Mouse (Mus musculus) heart, embryonic 14.5 days (tissue): Measurements from ENCODE around the gene Pdzrn4. TPM values are rescaled to one million over a fixed set of nuclear protein-coding genes. Genes with fewer than 3 reads are reported as not detected.

Experiments used
- ATAC-seq: fragments of 200-750 bp; cut with Nextera tagmentation; 2 replicates; pipeline ENCODE4 v1.8.0; 2017; ENCODE audit warnings: low read depth, moderate TSS enrichment; ENCODE audit not compliant: insufficient number of reproducible peaks, insufficient read depth, low FRiP score
- H3K27ac ChIP-seq, 2 experiments: fragments of 200-500 bp in 1 of 2; fragments of 300-500 bp in 1 of 2; sonication (generic) in 1 of 2; replicated peaks in 1 of 2; 2 replicates each; pipeline ENCODE4 v1.5.1; 2012 to 2014; ENCODE audit warnings: low read depth in 2 of 2, low read length in 2 of 2, control low read depth in 1 of 2, mild to moderate bottlenecking in 1 of 2, mixed read lengths in 1 of 2; ENCODE audit not compliant: control insufficient read depth in 1 of 2, insufficient read depth in 1 of 2
- H3K27me3 ChIP-seq: fragments of 300-500 bp; sonication (generic); 2 replicates; pipeline ENCODE4 v1.6.1; 2014; ENCODE audit warnings: mild to moderate bottlenecking, low read length, control low read depth; ENCODE audit not compliant: control insufficient read depth, insufficient read depth
- H3K36me3 ChIP-seq: fragments of 300-500 bp; sonication (generic); 2 replicates; pipeline ENCODE4 v1.6.1; 2014; ENCODE audit warnings: mild to moderate bottlenecking, control low read depth, low read length, mixed read lengths; ENCODE audit not compliant: control insufficient read depth, insufficient read depth
- H3K4me1 ChIP-seq, 2 experiments: fragments of 200-500 bp in 1 of 2; fragments of 300-500 bp in 1 of 2; sonication (generic) in 1 of 2; 2 replicates each; pipeline ENCODE4 v1.6.1; 2012 to 2014; ENCODE audit warnings: low read length in 2 of 2, control low read depth in 1 of 2, mixed read lengths in 1 of 2; ENCODE audit not compliant: control insufficient read depth in 2 of 2, insufficient read depth in 2 of 2
- H3K4me2 ChIP-seq: fragments of 300-500 bp; sonication (generic); 2 replicates; pipeline ENCODE4 v1.6.1; 2014; ENCODE audit warnings: mild to moderate bottlenecking, low read length
- H3K4me3 ChIP-seq, 2 experiments: fragments of 200-500 bp in 1 of 2; fragments of 300-500 bp in 1 of 2; sonication (generic) in 1 of 2; 2 replicates each; pipeline ENCODE4 v1.5.1; 2012 to 2014; ENCODE audit warnings: low read length in 2 of 2, mild to moderate bottlenecking in 2 of 2, control low read depth in 1 of 2, low read depth in 1 of 2, moderate library complexity in 1 of 2; ENCODE audit not compliant: control insufficient read depth in 1 of 2, insufficient read depth in 1 of 2
- H3K9ac ChIP-seq: fragments of 300-500 bp; sonication (generic); 2 replicates; pipeline ENCODE4 v1.6.1; 2014; ENCODE audit warnings: mild to moderate bottlenecking, low read length
- H3K9me3 ChIP-seq: fragments of 300-500 bp; sonication (generic); 2 replicates; pipeline ENCODE4 v1.6.1; 2016; ENCODE audit warnings: low read length, control low read depth; ENCODE audit not compliant: control insufficient read depth
- WGBS: fragments of 180-500 bp; shearing (Covaris S2); extraction: QIAGEN DNeasy Blood & Tissue Kit; methylation state at CpG from one replicate; pipeline ENCODE4 v1.1.7; 2014; 5-methylcytosine and 5-hydroxymethylcytosine counted together
- polyA plus RNA-seq: library from polyadenylated mRNA; unstranded; fragments of >200 nt; fragmentation: Nextera tagmentation; extraction: Ambion mirVana; gene quantifications from 2 replicates; pipeline ENCODE4 v1.2.1, GENCODE M21; 2014

The Pdzrn4 gene
- polyA plus RNA-seq, 1 experiment from 2014 or later, result 1.00 TPM

- Histone ChIP-seq H3K27me3 (no peaks in the 10 kb centered on the region), H3K4me3 (no peak overlapping the region), H3K9ac (no peak overlapping the region), H3K36me3 (no peaks in the 10 kb centered on the region), H3K4me1 (no peaks in the 10 kb centered on the region), H3K9me3 (no peaks in the 10 kb centered on the region), H3K27ac (no peak overlapping the region), H3K4me2 (no peak overlapping the region)
- no peak for ATAC-seq
- 79% methylated on average over 14 of the region's 14 CpGs for WGBS
Observed at GRCm38 (mm10) chr15:92584357-92585138, 187.9 kb downstream of the Pdzrn4 start.

DNA sequence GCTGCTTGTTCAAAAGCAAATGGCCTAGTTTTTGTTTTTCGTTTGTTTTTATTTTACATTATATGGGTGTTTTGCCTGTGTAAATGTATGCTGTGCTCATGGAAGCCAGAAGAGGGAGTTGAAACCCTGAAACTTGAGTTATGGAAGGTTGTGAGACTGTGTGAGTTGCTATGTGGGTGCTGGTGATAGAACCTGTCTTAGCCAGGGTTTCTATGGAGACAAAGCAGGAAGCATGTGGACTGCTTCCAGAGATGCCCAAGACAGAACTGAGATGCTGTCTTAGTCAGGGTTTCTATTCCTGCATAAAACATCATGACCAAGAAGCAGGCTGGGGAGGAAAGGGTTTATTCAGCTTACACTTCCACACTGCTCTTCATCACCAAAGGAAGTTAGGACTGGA is 190.8 kb downstream of the Pdzrn4 start:
- no peak overlapping the region for H3K4me2 ChIP-seq
- no peaks in the 10 kb centered on the region for H3K9me3 ChIP-seq
- ATAC-seq, result no peak
- no peaks in the 10 kb centered on the region for H3K27me3 ChIP-seq
- H3K4me1 ChIP-seq, result no peaks in the 10 kb centered on the region
- no peak overlapping the region for H3K4me3 ChIP-seq
- no peak overlapping the region for H3K9ac ChIP-seq
- no peaks in the 10 kb centered on the region for H3K36me3 ChIP-seq
- H3K27ac ChIP-seq, result no peak overlapping the region
- whole genome bisulfite sequencing, result 76% methylated on average over 1 of the region's 1 CpGs

DNA sequence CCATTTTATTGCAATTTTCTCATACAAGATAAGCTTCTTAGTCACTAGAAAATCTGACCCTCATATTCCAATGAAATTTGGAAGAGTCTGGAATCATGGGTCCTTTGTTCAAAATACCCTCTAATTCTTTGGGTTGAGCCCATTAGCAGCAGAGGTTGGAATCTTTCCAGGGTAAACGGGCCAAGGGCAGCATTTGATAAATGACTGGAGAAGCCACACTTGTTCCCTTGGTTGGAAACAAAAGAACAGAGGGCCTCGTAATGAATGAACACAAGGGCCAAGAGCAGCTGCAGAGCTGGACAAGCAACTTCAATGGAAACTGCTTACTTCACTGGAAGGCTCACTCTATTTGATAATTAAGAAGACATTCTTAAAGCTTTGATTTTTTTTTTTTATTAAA is 198.0 kb downstream of the Pdzrn4 start:
- no peak for ATAC-seq
- Histone ChIP-seq H3K4me1 (peaks cover 0 to 2% of the 10 kb centered on the region in 2 experiments; a peak in 1 of 4 replicates), H3K9ac (no peak overlapping the region), H3K27ac (no peak overlapping the region), H3K4me2 (no peak overlapping the region), H3K27me3 (no peaks in the 10 kb centered on the region), H3K9me3 (no peaks in the 10 kb centered on the region), H3K36me3 (no peaks in the 10 kb centered on the region), H3K4me3 (no peak overlapping the region)
- WGBS, result 34% methylated on average over 2 of the region's 2 CpGs

DNA sequence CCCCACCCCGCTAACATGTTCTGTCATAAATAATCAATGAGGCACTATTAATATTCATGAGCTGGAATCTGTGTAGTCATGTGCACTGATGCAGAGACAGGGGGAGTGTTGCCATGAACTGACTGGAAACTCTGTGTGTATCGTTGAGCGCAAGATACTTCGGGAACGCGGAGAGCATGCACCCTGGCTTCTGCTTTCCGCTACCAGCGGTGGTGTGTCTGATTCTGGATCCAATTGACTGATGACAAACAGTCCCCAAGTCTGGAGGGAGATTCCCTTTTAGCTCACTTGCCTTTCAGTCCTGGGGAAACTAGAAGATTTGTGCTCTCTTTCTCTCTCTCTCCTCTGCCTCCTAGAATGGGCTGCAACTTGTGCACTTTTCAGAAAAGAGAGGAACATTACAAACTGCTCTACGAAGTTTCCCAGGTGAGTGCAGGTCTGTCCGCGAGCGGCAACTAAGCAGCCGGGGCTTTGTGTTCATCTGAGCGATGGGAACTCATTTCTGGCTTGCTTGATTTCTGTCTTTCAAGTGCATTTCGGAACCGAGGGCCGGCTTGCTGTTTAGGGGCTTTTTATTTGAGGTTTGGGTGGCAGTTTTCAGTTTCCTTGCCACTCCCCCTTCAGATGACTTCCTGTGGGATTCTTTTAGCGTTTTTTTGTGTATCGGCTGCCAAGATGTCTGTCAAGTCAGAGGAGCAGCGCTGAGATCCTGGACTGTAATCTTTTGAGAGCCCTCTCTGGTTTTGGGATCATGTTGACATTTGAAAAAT is 200.5 kb downstream of the Pdzrn4 start:
- no peaks in the 10 kb centered on the region for H3K36me3 ChIP-seq
- ATAC-seq, result no peak
- H3K9me3 ChIP-seq, result no peaks in the 10 kb centered on the region
- H3K9ac ChIP-seq, result peak overlapping the region; percentile 64
- no peak overlapping the region for H3K27ac ChIP-seq
- H3K4me1 ChIP-seq, result peaks cover 0 to 2% of the 10 kb centered on the region in 2 experiments; a peak in 1 of 4 replicates
- H3K4me3 ChIP-seq, result peak overlapping the region; percentile 37 to 47
- WGBS, result 3% methylated on average over 20 of the region's 20 CpGs
- H3K27me3 ChIP-seq, result no peaks in the 10 kb centered on the region
- H3K4me2 ChIP-seq, result peak overlapping the region; percentile 89

- 3% methylated on average over 18 of the region's 18 CpGs for WGBS
- no peak for ATAC-seq
- Histone ChIP-seq H3K27ac (no peak overlapping the region), H3K36me3 (no peaks in the 10 kb centered on the region), H3K9ac (peak overlapping the region; percentile 28; the same call in 1 of the 2 replicates), H3K27me3 (no peaks in the 10 kb centered on the region), H3K4me2 (peak overlapping the region; percentile 65), H3K4me1 (peaks cover 0 to 2% of the 10 kb centered on the region in 2 experiments; a peak in 1 of 4 replicates), H3K4me3 (peak overlapping the region; percentile 9 to 29; a peak in 2 of 4 replicates), H3K9me3 (no peaks in the 10 kb centered on the region)
Observed at GRCm38 (mm10) chr15:92598380-92599295, 202.0 kb downstream of the Pdzrn4 start.

GRCm38 (mm10) chr15:92599381-92599780 is 202.7 kb downstream of the Pdzrn4 start:
- H3K9me3 ChIP-seq, result no peaks in the 10 kb centered on the region
- peak overlapping the region in 1 of 2 experiments; percentile 29; a peak in 1 of 4 replicates for H3K4me3 ChIP-seq
- no peaks in the 10 kb centered on the region for H3K27me3 ChIP-seq
- H3K27ac ChIP-seq, result no peak overlapping the region
- ATAC-seq, result no peak
- H3K9ac ChIP-seq, result no peak overlapping the region
- H3K36me3 ChIP-seq, result no peaks in the 10 kb centered on the region
- H3K4me2 ChIP-seq, result peak overlapping the region; percentile 65
- peaks cover 0 to 2% of the 10 kb centered on the region in 2 experiments; a peak in 1 of 4 replicates for H3K4me1 ChIP-seq
- 7% methylated on average over 7 of the region's 7 CpGs for WGBS

DNA sequence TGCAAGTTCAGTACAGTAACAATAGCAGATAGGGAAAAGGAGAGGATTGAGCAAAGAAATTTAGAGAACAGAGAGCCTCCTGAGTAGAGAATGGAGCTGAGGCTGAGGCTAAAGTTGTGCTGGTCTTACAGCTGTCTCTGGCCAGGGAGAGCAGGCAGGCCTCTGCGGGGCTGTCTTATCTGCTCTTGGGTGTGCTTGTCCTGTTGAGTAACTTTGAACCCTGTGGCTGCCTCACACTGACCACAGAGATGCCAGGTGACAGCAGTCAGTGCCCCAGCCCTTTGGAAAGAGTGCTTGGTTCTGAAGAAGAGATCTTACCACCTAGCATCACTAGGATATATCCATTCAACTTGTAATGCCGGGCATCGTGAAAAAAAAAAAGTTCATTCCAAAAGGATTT is 214.2 kb downstream of the Pdzrn4 start:
- WGBS, result 65% methylated on average over 3 of the region's 3 CpGs

More for the DNA sequence above, 214.2 kb downstream of the Pdzrn4 start:
- Histone ChIP-seq H3K36me3 (no peaks in the 10 kb centered on the region), H3K9me3 (no peaks in the 10 kb centered on the region), H3K4me1 (peaks cover 0 to 2% of the 10 kb centered on the region in 2 experiments; a peak in 1 of 4 replicates), H3K9ac (no peak overlapping the region), H3K4me2 (no peak overlapping the region), H3K27ac (no peak overlapping the region), H3K4me3 (no peak overlapping the region), H3K27me3 (no peaks in the 10 kb centered on the region)
- ATAC-seq, result no peak
